Mouse (Mus musculus) brown adipose tissue, adult 24 weeks (tissue): ENCODE results near the gene Ifi27l2a. TPM values are rescaled to one million over a fixed set of nuclear protein-coding genes. Genes with fewer than 3 reads are reported as not detected.
A peak's percentile ranks its signal among the peaks of the same experiment; 100 is the strongest.
"Not testable (repeated sequence)": the region's sequence is repeated elsewhere in the genome, so short reads cannot be mapped to it uniquely, and the experiment has no call there.

Experiments used
- H3K27ac ChIP-seq: fragments of 200-500 bp; replicated peaks from 2 replicates; pipeline ENCODE4 v1.5.1; 2012; ENCODE audit warnings: low read depth, mild to moderate bottlenecking, low read length
- H3K4me1 ChIP-seq: fragments of 200-500 bp; 2 replicates; pipeline ENCODE4 v1.6.1; 2012; ENCODE audit warnings: low read length, mixed read lengths; ENCODE audit not compliant: control insufficient read depth, insufficient read depth, insufficient read length
- H3K4me3 ChIP-seq: fragments of 200-500 bp; 2 replicates; pipeline ENCODE4 v1.5.1; 2012; ENCODE audit warnings: low read depth, mild to moderate bottlenecking, low read length, moderate library complexity; ENCODE audit not compliant: insufficient read depth
- polyA plus RNA-seq: library from polyadenylated mRNA; stranded (reverse); fragments of >200 nt; gene quantifications from 2 replicates; pipeline ENCODE4 v1.2.4, GENCODE M21; 2012; ENCODE audit not compliant: missing spikeins, insufficient read depth, insufficient read length

Ifi27l2a gene
- polyA plus RNA-seq, 1 experiment: 1,113 TPM

DNA sequence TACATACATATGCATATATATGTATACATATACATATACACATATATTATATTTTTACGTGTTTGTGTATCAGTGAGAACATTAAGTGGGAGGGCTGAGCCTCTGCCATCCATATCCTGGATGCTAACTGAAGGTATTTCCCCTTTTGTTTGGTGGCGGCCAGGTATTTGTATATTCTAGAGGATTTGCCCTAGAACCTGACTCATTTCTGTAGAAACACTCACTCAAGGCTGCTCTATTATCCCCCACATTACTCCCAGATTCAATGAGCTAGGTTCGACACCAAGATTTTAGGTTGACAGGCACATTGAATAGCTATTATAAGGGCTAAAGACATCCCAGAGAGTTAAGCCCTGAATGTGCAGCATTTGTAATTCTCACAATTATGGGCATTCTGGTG lies 1.6 kb upstream of the Ifi27l2a start:
- Histone ChIP-seq H3K4me1 (peaks cover 6% of the 10 kb centered on the region; the same call in 1 of the 2 replicates), H3K4me3 (no peak overlapping the region), H3K27ac (no peak overlapping the region)

DNA sequence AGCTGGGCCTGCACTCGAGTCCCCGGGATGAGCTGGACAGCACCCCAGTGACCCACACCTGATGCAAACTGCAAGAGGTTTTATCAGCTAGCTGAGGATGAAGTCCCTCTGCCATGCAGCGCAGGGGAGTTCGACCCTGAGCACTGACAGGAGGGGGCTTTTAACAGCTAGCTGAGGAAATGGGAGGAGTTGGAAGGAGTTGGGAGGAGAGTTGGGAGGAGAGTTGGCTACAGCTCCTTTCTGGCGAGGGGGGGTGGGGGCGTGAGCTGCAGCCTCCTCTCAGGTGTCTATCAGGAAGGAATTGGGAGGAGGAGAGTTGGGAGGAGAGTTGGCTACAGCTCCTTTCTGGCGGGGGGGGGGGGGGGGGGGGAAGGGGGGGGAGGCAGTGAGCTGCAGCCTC lies 781 bp upstream of the Ifi27l2a start:
- H3K4me3 ChIP-seq, H3K4me1 ChIP-seq, H3K27ac ChIP-seq: not testable (repeated sequence)

DNA sequence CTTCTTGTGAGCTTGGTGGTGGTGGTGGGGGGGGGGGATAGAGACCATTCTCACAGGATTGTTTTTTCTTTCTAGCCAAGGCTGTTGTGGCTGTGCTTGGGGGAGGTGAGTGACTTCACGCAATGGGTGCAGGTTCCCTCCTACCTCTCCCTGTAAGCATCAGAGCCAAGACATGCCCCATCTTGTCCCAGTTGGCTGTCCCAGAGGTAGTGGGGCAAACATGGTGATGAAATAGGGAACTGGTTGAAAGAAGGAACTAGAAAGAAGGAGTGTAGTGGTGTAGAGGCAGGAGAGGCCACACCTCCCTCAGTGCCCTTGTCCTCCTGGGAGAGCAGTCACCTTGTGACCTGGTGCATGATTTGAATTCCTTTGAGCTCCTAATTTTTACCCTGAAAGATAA lies 5.9 kb downstream of the Ifi27l2a start:
- Histone ChIP-seq H3K27ac (peak overlapping the region; percentile 94), H3K4me1 (peaks cover 9% of the 10 kb centered on the region), H3K4me3 (no peak overlapping the region)

DNA sequence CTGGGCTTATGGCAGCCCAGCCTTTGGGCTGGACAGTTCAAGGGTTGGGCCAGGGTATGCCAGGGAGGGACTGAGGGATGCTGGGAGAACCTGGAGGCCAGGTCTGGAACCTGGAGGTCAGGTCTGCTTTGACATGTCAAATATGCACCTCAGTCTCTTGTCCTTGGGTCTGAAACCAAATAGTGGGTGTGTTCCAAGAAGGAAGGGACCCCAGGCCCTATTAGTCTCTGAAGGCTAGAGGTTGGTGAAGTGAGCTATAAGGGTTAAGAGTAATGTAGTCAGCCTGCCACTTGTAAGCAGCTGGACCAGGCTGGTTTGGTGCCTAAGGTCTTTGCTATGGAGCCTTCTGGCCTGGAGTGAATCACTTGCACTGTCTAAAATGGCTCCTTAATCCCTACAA lies 8.6 kb downstream of the Ifi27l2a start:
- H3K4me3 ChIP-seq: peak overlapping the region; percentile 76
- H3K27ac ChIP-seq: peak overlapping the region; percentile 98
- H3K4me1 ChIP-seq: peaks cover 6% of the 10 kb centered on the region

DNA sequence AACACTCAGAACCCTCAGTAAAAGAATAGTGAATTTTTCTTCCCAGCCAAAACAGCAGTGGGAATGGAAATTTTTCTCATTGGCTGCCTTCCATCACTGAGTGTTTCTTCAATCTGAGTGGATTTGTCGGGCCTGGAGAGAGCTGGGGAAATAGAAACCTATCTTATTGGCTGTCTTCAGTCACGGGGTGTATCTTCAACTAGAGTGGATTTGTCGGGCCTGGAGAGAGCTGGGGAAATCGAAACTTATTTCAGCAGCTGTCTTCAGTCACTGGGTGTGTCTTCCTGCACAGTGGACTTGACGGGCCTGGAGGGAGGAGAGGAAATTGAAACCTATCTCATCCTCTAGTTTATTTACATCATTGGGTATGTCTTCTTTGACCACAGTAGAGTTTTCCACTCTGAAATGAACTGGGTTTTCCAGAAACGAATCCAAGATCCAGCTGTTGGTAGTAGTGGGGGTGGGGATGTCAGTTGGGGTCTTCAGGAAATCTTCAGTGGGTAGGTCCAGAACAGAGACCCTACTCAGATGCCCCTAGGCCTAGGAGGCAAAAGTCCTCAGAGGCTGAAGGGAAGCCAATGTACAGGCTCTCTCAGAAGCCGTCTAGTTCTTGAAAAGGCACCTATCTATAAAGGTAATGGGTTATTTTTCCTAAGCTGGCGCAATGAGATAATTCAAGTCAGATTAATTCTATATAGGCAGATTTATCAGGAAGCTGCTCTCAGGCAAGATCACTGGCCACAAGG lies 9.3 kb downstream of the Ifi27l2a start, which contains the start of gene Ifi27:
Gene Ifi27, plus strand, starts transcription at position 226 of the 746 bp plus-strand sequence.
- Histone ChIP-seq H3K27ac (peak within 1 kb of the TSS; percentile 98), H3K4me1 (peaks cover 6% of the 10 kb centered on the region; the same call in 1 of the 2 replicates), H3K4me3 (peak within 1 kb of the TSS; percentile 76)

DNA sequence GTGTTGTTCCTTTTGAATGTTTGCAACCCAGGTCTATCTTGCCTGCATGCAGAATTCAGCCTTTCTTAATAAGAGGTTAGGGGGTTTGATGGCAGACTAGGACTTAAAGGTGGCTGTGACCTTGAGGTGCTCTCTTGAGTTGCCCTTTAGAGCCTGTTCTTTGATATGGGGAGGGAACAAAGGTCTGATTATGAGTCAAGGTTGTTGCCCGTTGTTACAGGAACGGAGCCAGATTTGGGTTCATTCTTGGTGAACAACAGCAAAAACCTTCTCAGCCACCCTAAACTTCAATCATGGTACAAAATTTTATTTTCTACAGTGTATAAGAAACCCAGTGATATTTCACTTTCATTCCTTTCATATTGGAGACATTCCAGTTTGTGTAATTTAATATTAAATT lies 10.1 kb downstream of the Ifi27l2a start:
- peak overlapping the region; percentile 88 for H3K27ac ChIP-seq
- H3K4me1 ChIP-seq: peaks cover 6% of the 10 kb centered on the region; the same call in 1 of the 2 replicates
- H3K4me3 ChIP-seq: no peak overlapping the region

DNA sequence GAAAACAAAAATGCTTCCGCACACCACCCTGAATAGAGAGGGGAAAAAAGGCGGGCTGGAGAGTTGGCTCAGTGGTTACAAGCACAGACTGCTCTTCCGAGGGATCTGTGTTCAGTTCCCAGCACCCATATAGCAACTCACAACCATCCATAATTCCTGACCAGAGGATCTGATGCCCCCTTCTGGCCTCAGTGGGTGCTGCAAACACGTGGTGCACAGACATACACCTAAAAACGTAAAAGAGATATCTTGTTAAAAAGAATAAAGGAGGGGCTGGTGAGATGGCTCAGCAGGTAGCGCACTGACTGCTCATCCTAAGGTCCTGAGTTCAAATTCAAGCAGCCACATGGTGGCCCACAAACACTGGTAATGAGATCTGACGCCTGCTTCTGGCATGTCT lies 16.8 kb downstream of the Ifi27l2a start:
- peaks cover 12% of the 10 kb centered on the region for H3K4me1 ChIP-seq
- H3K27ac ChIP-seq: no peak overlapping the region
- no peak overlapping the region for H3K4me3 ChIP-seq

DNA sequence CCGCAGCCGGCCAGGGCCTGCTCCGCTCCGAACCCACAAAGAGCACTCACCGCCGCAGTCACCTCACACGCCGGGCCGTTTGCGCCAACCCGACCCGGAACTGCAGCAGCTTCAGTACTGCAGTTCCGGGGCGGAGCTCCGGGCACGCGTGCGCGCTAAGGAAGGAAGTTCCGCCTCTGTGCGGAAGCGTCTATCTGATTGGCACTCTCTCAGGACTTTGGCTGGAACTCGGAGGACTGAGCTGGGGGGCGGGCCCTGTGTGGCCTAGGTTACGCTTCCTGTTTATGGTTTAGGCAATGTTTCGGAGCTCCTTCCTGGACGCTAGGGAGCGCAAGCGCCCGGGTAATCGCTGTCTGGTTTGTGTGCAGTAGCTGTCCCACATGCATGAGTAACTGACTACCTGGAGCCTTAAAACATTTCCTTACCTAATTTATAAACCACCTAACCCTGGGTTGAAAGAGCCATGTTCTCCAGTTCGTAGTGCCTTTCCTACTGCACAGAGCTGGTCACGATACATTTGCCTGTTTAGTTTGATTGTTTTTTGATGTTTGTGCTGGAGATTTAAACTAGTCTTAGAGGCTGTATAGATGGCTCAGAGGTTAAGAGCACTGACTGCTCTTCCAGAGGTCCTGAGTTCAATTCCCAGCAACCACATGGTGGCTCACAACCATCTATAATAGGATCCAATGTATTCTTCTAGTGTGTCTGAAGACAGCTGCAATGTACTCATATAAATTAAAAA lies 17.6 kb downstream of the Ifi27l2a start, which contains the start of gene Ddx24:
Gene Ddx24, minus strand, starts transcription at position 102 of the 742 bp plus-strand sequence.
- H3K4me3 ChIP-seq: peak within 1 kb of the TSS; percentile 82
- peak within 1 kb of the TSS; percentile 54 for H3K27ac ChIP-seq

DNA sequence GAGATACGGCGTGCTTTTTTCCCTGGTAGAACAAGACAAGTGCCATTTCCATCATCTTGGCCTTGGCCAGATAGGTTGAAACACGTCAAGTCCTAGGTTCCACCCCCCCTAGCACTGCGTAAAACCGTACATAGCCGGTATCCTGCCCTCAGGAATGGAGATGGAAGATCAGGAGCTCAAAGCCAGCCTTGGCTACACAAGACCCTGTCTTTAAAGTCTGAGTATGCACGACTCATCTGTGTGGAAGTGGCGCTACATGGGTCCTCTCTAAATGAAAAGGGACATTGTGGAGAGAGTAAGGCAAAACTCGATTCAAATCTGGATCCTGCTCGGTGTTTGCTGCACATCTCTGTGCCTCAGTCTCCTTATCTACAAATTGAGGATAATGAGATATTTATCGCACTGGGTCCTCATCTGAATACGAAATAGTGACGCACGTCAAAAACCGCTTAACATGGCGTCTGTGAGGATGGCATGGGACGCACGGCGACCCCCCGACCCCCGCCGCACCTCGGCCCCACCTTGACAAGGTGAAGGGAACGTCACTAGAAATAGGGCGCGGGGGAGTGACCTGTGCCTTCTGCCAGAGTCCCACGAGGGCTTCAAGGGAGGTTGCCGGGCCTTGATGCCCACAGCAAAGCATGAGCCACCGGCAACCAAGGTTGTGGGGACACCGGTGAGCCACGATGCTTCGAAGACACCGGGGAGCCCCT lies 18.3 kb downstream of the Ifi27l2a start:
- Histone ChIP-seq H3K4me1 (peaks cover 14% of the 10 kb centered on the region), H3K4me3 (peak overlapping the region; percentile 82), H3K27ac (peak overlapping the region; percentile 54)

More for the DNA sequence above, 17.6 kb downstream of the Ifi27l2a start, which contains the start of gene Ddx24:
- peaks cover 14% of the 10 kb centered on the region for H3K4me1 ChIP-seq

DNA sequence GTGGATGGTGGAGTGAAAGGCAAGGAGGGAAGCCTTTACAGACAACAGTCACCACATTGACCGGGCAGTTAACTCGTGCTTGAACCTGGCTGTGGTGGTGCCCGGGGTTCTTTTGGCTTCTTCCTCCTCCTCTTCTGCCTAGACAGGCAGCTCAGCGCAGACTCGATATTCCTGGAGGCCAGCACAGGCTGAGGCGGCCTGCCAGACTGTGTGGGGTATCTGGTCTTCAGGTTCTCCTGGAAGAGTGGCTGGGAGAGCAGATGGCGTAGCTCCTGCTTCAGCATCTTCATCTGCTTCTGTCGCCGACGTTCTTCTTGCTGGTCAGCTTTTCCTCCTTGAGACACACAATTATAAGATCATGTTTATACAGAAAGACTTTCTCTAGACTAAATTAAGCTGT lies 35.3 kb downstream of the Ifi27l2a start:
- no peak overlapping the region for H3K4me3 ChIP-seq
- H3K27ac ChIP-seq: no peak overlapping the region
- H3K4me1 ChIP-seq: no peaks in the 10 kb centered on the region

DNA sequence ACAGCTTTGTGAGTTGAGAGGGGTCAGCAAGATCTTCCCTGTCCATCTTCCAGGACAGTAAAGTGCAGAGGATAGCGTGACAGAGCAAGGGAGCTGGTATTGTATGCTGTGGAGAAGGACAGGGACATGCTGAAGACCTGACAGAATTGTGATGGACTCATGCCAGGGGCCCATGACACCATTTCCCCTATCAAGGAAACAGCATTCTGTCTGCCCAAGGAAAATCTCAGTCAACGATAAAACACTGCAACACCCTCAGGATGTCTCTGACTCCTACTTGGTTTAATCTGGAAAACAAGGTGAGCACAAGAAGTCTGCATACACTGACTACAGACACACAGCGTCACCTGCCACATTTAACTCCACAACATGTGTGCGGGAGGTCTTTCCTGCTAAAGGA lies 35.8 kb downstream of the Ifi27l2a start, which contains the start of gene 9330161L09Rik:
Gene 9330161L09Rik, minus strand, starts transcription at position 101 of the 400 bp plus-strand sequence.
- H3K4me1 ChIP-seq: no peaks in the 10 kb centered on the region

DNA sequence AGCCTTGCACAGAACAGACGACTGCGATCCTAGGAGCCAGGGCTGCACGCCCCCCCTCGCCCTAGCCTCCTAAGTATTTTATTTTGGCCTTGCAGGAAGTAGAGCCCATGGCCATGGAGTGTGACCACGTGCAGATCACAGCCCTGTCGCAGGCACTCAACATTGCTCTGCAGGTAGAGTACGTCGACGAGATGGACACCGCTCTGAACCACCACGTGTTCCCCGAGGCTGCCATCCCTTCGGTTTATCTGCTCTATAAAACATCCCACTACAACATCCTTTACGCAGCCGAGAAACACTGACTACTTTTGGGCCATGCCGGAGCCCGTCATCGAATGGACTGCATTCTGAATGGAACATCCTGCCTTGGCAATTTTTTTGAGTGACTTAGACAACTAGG lies 39.3 kb downstream of the Ifi27l2a start:
- H3K4me3 ChIP-seq: no peak overlapping the region
- H3K27ac ChIP-seq: no peak overlapping the region
- H3K4me1 ChIP-seq: no peaks in the 10 kb centered on the region

More for the DNA sequence above, 35.8 kb downstream of the Ifi27l2a start, which contains the start of gene 9330161L09Rik:
- H3K27ac ChIP-seq: no peak within 1 kb of the TSS
- no peak within 1 kb of the TSS for H3K4me3 ChIP-seq

DNA sequence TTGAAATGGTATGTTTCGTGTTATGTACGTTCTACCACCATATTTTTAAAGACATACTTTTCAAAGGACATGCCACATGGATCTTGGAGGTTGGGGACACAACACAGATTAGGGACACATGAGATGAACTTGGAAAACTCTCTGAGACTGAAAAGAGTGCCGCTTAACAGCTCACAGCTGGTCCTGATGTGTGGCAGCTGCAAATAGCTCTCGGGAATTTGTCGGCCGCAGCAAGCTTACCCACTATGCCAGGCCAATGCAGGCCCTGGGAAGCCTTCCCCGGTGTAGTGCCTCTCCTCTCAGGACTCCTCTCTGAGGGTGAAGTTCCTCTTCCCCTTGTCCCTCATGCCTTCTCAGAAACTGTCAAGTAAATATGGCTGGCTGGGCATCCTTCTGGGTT lies 46.7 kb downstream of the Ifi27l2a start:
- H3K27ac ChIP-seq: no peak overlapping the region
- H3K4me1 ChIP-seq: no peaks in the 10 kb centered on the region

DNA sequence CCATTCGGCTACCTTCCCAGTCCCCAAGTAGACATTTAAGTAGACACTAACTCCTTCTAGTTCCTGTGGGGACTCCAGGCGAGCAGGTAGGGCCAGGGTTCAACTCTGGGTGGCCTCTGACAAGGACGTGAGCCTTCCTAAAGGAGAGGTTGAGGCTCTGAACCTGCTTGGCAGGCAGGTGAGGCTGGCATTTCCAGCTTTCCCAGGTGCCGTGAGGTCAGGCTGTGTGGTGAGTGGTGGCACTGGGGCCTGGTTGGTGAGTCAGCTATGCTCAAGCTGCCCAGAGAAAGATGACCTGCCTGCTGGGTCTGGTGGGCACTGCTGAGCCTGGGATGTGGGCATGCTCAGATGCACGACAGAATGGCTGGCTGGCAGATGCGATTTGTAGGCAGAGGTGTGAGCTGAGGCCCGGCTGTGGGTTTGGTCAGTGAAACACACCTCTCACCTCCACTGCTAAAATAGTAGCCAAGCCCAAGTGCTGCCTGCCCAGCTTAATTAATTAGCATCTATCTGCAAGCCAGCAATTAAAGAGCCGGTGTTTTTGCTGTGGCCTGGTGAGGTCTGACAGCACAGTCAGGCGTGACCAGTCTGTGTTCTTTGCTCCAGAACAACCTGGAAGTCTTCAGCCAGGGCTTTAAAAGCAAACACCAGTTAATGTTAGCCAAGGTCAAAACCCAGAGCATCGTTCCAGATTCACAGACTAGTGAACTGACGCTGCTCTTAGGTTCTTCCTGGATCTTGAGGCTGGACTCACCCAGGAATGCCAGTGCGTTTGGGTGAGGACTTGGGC lies 47.8 kb downstream of the Ifi27l2a start:
- no peaks in the 10 kb centered on the region for H3K4me1 ChIP-seq
- H3K27ac ChIP-seq: no peak overlapping the region
- H3K4me3 ChIP-seq: no peak overlapping the region

More for the DNA sequence above, 46.7 kb downstream of the Ifi27l2a start:
- no peak overlapping the region for H3K4me3 ChIP-seq
